Comparison of ENCODE assay signal across 9 mouse cellular contexts in genomic region chr3:57470326-57470725, GRCm38 (mm10). TPM values are rescaled to one million over a fixed set of nuclear protein-coding genes. Genes with fewer than 3 reads are reported as not detected.
DNase-seq lines count a peak whose midpoint lies in the region; ATAC-seq and TF ChIP-seq lines count a peak whose summit lies in the region.
"Had no signal": no experiment of that assay in that cellular context is flagged by ENCODE, and none has a peak within 500 bp of the region (broad histone marks: within the 10 kb centered on the region; RNA-seq: fewer than 3 reads in every experiment).

No protein-coding gene starts in this region.

- ATAC-seq in hindbrain, embryonic 14.5 days (ENCODE audit: low FRiP score), result no peak
- no peak for ATAC-seq in limb, embryonic 11.5 days (ENCODE audit: insufficient number of reproducible peaks, low FRiP score, low TSS enrichment, low read depth)

- H3K4me2 ChIP-seq in hindbrain, embryonic 14.5 days (replicated peaks), result no peak overlapping the region
- no peak overlapping the region for H3K4me2 ChIP-seq in limb, embryonic 11.5 days (ENCODE audit: low read depth, severe bottlenecking)

- H3K9me3 ChIP-seq in hindbrain, embryonic 14.5 days (ENCODE audit: control insufficient read depth, low read length), result no peaks in the 10 kb centered on the region
- H3K9me3 ChIP-seq in limb, embryonic 11.5 days (ENCODE audit: control insufficient read depth, low read length), result no peaks in the 10 kb centered on the region

- peak; percentile 8 to 10 for DNase-seq in cerebellum, adult 2 months
- DNase-seq in cerebellum, adult 11-12 months, result no peak
- peak; percentile 37 to 53 for DNase-seq in cerebellum, postnatal 14 days
- DNase-seq in gastrocnemius, adult 8-10 months (ENCODE audit: low spot score in 2 of 2), result peak; percentile 28 to 45
- peak; percentile 40 for DNase-seq in hindbrain, embryonic 14.5 days (ENCODE audit: low spot score)
- DNase-seq in limb, embryonic 11.5 days (ENCODE audit: low spot score), result peak; percentile 66
- peak; percentile 36 for DNase-seq in neural tube, embryonic 10.5 days (ENCODE audit: extremely low spot score, low spot score)
- DNase-seq in spleen, postnatal 4 days (ENCODE audit: low spot score in 2 of 2), result no peak

- WGBS in cerebellum, adult 2 months, result 39% methylated on average over 5 of the region's 5 CpGs
- 17% methylated on average over 5 of the region's 5 CpGs for WGBS in hindbrain, embryonic 14.5 days
- WGBS in limb, embryonic 11.5 days, result 10% methylated on average over 5 of the region's 5 CpGs

- H3K9ac ChIP-seq in hindbrain, embryonic 14.5 days, result 0 out of 2 replicates have a peak overlapping the region, but pooled peaks have one; percentile 28
- H3K9ac ChIP-seq in limb, embryonic 11.5 days (ENCODE audit: low read length), result no peak overlapping the region

- no peaks in the 10 kb centered on the region for H3K36me3 ChIP-seq in hindbrain, embryonic 14.5 days (replicated peaks; ENCODE audit: control insufficient read depth, insufficient read depth)
- no peaks in the 10 kb centered on the region for H3K36me3 ChIP-seq in limb, embryonic 11.5 days (ENCODE audit: control insufficient read depth, insufficient read depth, low read length)

- no peak overlapping the region for H3K27ac ChIP-seq in cerebellum, adult 2 months (ENCODE audit: insufficient read depth, low read length)
- H3K27ac ChIP-seq in hindbrain, embryonic 14.5 days, result peak overlapping the region; percentile 64; the same call in 1 of the 2 replicates
- H3K27ac ChIP-seq in limb, embryonic 11.5 days (replicated peaks; ENCODE audit: low read depth, low read length), result peak overlapping the region; percentile 59; the same call in 1 of the 2 replicates

- no peak; the same call in 1 of the 2 replicates for TF ChIP-seq CTCF in cerebellum, adult 2 months (IDR thresholded peaks at IDR 0.05; ENCODE audit: borderline replicate concordance, insufficient read depth, low read depth, low read length)

- no peak overlapping the region for H3K4me3 ChIP-seq in cerebellum, adult 2 months (replicated peaks; ENCODE audit: insufficient read depth, low read depth, low read length)
- no peak overlapping the region for H3K4me3 ChIP-seq in hindbrain, embryonic 14.5 days (replicated peaks; ENCODE audit: low read length)
- H3K4me3 ChIP-seq in limb, embryonic 11.5 days (ENCODE audit: low read depth, low read length), result no peak overlapping the region

- H3K4me1 ChIP-seq in cerebellum, adult 2 months (ENCODE audit: control insufficient read depth, insufficient read depth, low read length), result no peaks in the 10 kb centered on the region
- H3K4me1 ChIP-seq in hindbrain, embryonic 14.5 days (replicated peaks; ENCODE audit: control insufficient read depth, insufficient read depth, low read length), result peaks cover 16% of the 10 kb centered on the region
- peaks cover 20% of the 10 kb centered on the region for H3K4me1 ChIP-seq in limb, embryonic 11.5 days (ENCODE audit: control insufficient read depth, insufficient read depth, low read length)

- no peaks in the 10 kb centered on the region; the same call in 1 of the 2 replicates for H3K27me3 ChIP-seq in cerebellum, adult 2 months (ENCODE audit: control insufficient read depth, insufficient read depth, low read length)
- H3K27me3 ChIP-seq in hindbrain, embryonic 14.5 days (ENCODE audit: control insufficient read depth, insufficient read depth, low read length), result no peaks in the 10 kb centered on the region
- no peaks in the 10 kb centered on the region for H3K27me3 ChIP-seq in limb, embryonic 11.5 days (ENCODE audit: control insufficient read depth, insufficient read depth, low read length)

- no peak for TF ChIP-seq POLR2A in cerebellum, adult 2 months (IDR thresholded peaks at IDR 0.05; ENCODE audit: borderline replicate concordance, insufficient read depth, low read length)

RNA-seq across cellular contexts. Expression of gene Tm4sf4, which starts 45.2 kb away (rescaled TPM):
- 0.06 TPM in 1 of 2 replicates, not detected in the other for polyA plus RNA-seq in cerebellum, adult 2 months (2012; rRNA removed)
- total RNA-seq in gastrocnemius, adult 8-10 months (2022), result not detected
- 0.18 and 0.76 TPM in 2 replicates for polyA plus RNA-seq in hindbrain, embryonic 14.5 days (2014; fragmentation: Nextera tagmentation; extraction: Ambion mirVana)
- polyA plus RNA-seq in limb, embryonic 11.5 days (2014; fragmentation: Nextera tagmentation; extraction: Ambion mirVana), result 0.24 TPM in 1 of 2 replicates, not detected in the other
- total RNA-seq: gastrocnemius, postnatal 36 days had no signal

Comparison
In these comparisons a context has a peak if more than half of its experiments do, and no peak if none do; other contexts are left out.
1. DNase-seq: peak in cerebellum, adult 2 months (2 of 2), cerebellum, postnatal 14 days (2 of 2), gastrocnemius, adult 8-10 months (2 of 2), hindbrain, embryonic 14.5 days (single experiment), limb, embryonic 11.5 days (single experiment) and neural tube, embryonic 10.5 days (single experiment); none in cerebellum, adult 11-12 months (single experiment) and spleen, postnatal 4 days (0 of 2).